Mouse (Mus musculus) brain, embryonic 14.5 days (tissue): ENCODE measurements around the gene Nup35.

Experiments used
- CTCF ChIP-seq: fragments of 200-500 bp; IDR thresholded peaks from 2 replicates; pipeline ENCODE4 v1.5.1; 2012; ENCODE audit warnings: inconsistent platforms, mild to moderate bottlenecking, moderate library complexity, borderline replicate concordance; ENCODE audit not compliant: insufficient read depth, insufficient read length; ENCODE audit errors: extremely low read depth
- POLR2A ChIP-seq: fragments of 200-500 bp; IDR thresholded peaks from 2 replicates; pipeline ENCODE4 v1.6.1; 2012; ENCODE audit warnings: mild to moderate bottlenecking, inconsistent platforms, borderline replicate concordance; ENCODE audit not compliant: poor library complexity, insufficient read depth, insufficient read length, severe bottlenecking; ENCODE audit errors: extremely low read depth

- TF ChIP-seq POLR2A (no peak), CTCF (no peak)
Observed at GRCm38 (mm10) chr2:80632336-80633026, 15.4 kb downstream of the Nup35 start.
